Mouse (Mus musculus) forebrain, embryonic 16.5 days (tissue): ENCODE results near the gene Il6st. TPM values are rescaled to one million over a fixed set of nuclear protein-coding genes. Genes with fewer than 3 reads are reported as not detected.
"Not testable (repeated sequence)": the region's sequence is repeated elsewhere in the genome, so short reads cannot be mapped to it uniquely, and the experiment has no call there.

ENCODE experiments used
- ATAC-seq: fragments of 200-750 bp; cut with Nextera tagmentation; 2 replicates; pipeline ENCODE4 v1.8.0; 2017; ENCODE audit warnings: mild to moderate bottlenecking, moderate library complexity
- H3K27ac ChIP-seq: fragments of 300-500 bp; sonication (generic); 2 replicates; pipeline ENCODE4 v1.5.1; 2014; ENCODE audit warnings: low read length, control low read depth
- H3K27me3 ChIP-seq: fragments of 300-500 bp; sonication (generic); replicated peaks from 2 replicates; pipeline ENCODE4 v1.6.1; 2014; ENCODE audit warnings: low read length; ENCODE audit not compliant: control insufficient read depth, insufficient read depth
- H3K36me3 ChIP-seq: fragments of 300-500 bp; sonication (generic); 2 replicates; pipeline ENCODE4 v1.6.1; 2014; ENCODE audit not compliant: control insufficient read depth, insufficient read depth
- H3K4me1 ChIP-seq: fragments of 300-500 bp; sonication (generic); replicated peaks from 2 replicates; pipeline ENCODE4 v1.6.1; 2014; ENCODE audit warnings: low read length; ENCODE audit not compliant: control insufficient read depth, insufficient read depth
- H3K4me2 ChIP-seq: fragments of 300-500 bp; sonication (generic); 2 replicates; pipeline ENCODE4 v1.6.1; 2014; ENCODE audit warnings: mild to moderate bottlenecking, low read length, control low read depth
- H3K4me3 ChIP-seq: fragments of 300-500 bp; sonication (generic); replicated peaks from 2 replicates; pipeline ENCODE4 v1.5.1; 2014; ENCODE audit warnings: mild to moderate bottlenecking, low read length, control low read depth
- H3K9ac ChIP-seq: fragments of 300-500 bp; sonication (generic); replicated peaks from 2 replicates; pipeline ENCODE4 v1.6.1; 2014; ENCODE audit warnings: low read depth, low read length, control low read depth
- H3K9me3 ChIP-seq: fragments of 300-500 bp; sonication (generic); 2 replicates; pipeline ENCODE4 v1.6.1; 2016; ENCODE audit warnings: low read length; ENCODE audit not compliant: control insufficient read depth
- WGBS: fragments of 180-500 bp; shearing (Covaris S2); extraction: QIAGEN DNeasy Blood & Tissue Kit; methylation state at CpG from one replicate; pipeline ENCODE4 v1.1.7; 2014; 5-methylcytosine and 5-hydroxymethylcytosine counted together
- polyA plus RNA-seq: library from polyadenylated mRNA; unstranded; fragments of >200 nt; fragmentation: Nextera tagmentation; extraction: Ambion mirVana; gene quantifications from 2 replicates; pipeline ENCODE4 v1.2.1, GENCODE M21; 2015

Gene Il6st
- polyA plus RNA-seq, 1 experiment from 2014 or later, result 15.0 TPM

DNA sequence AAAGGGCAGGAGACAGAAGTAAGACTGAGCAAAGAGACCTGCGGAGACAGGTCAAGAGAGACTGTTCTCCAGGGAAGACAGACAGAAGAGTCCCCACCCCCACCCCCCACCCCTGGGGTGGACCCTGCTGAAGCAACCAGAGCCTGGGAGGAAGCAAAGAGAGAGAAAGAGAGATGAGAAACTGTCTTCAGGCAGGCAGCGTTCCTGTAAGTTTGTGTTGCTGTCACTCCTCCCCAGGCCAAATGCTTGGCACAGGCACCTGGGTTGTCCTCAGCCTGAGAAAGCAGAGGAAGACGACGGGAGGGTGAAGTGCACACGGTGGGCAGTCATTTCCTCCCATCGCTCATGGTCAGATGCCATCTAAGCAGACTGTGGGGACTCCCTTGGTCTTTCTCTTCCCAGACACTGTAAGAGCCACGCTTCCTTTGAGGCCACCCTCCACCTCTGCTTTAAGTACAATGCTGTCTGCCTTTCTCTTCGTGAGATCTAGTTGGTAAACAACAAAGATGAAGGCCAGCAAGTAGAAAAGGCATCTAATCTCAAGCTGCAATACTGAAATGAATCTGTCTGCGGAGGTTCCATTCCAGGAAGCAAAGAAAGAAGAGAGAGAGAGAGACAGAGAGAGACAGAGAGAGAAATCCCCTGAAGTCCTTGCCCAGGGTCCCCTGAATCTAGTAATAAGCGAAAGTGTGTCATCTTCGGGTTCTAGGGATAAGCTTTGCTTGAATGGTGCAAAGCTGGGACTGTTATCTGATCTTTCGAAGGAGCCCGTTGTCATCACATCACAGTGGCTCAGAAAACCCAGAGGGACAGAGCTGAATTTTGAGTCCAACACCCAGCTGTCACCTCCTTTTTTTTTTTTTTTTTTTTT is 37.4 kb upstream of the Il6st start:
- H3K27ac ChIP-seq, result no peak overlapping the region
- H3K9me3 ChIP-seq, result no peaks in the 10 kb centered on the region
- H3K4me1 ChIP-seq, result no peaks in the 10 kb centered on the region
- H3K36me3 ChIP-seq, result no peaks in the 10 kb centered on the region
- no peak for ATAC-seq
- no peak overlapping the region for H3K4me3 ChIP-seq
- 85% methylated on average over 13 of the region's 13 CpGs for WGBS
- no peak overlapping the region for H3K4me2 ChIP-seq
- H3K9ac ChIP-seq, result no peak overlapping the region
- no peaks in the 10 kb centered on the region for H3K27me3 ChIP-seq

DNA sequence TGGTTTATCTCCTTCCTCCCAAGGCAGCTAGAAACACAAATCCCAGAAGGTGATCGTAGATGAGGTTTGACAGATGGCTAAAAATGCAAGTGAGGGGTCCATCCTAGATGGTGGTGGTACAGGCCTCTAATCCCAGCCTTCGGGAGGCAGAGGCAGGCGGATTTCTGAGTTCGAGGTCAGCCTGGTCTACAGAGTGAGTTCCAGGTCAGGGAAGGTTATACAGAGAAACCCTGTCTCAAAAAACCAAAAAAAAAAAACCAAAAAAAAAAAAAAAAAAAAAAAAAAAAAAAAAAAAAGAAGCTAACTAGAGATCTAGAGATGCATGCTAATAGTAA is 36.8 kb upstream of the Il6st start:
- H3K4me3 ChIP-seq, H3K4me2 ChIP-seq, H3K9ac ChIP-seq, H3K9me3 ChIP-seq, H3K4me1 ChIP-seq, H3K36me3 ChIP-seq, H3K27me3 ChIP-seq, H3K27ac ChIP-seq, ATAC-seq: not testable (repeated sequence)
- 97% methylated on average over 4 of the region's 4 CpGs for WGBS

DNA sequence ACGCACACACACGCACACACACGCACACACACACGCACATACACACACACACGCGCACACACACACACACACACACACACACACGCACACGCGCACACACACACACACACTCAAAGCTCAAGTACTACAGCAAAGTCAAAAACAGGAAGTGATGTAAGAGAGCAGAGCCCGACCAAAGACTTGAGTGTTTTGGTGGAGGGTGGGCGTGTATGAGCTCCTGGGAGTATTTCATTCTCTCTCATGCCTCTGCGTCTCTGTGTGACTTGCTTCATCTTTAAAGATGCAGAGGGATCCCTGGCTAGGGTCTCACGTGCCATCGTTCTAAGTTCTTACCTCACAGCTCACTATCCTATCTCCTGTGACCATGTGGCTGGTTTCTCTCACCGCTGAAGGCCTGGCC is 36.3 kb upstream of the Il6st start:
- no peak overlapping the region for H3K4me2 ChIP-seq
- no peak overlapping the region for H3K9ac ChIP-seq
- H3K27me3 ChIP-seq, result no peaks in the 10 kb centered on the region
- H3K9me3 ChIP-seq, result no peaks in the 10 kb centered on the region
- WGBS, result 92% methylated on average over 14 of the region's 15 CpGs
- no peak for ATAC-seq
- no peaks in the 10 kb centered on the region for H3K4me1 ChIP-seq
- no peak overlapping the region for H3K4me3 ChIP-seq
- no peak overlapping the region for H3K27ac ChIP-seq
- H3K36me3 ChIP-seq, result no peaks in the 10 kb centered on the region

DNA sequence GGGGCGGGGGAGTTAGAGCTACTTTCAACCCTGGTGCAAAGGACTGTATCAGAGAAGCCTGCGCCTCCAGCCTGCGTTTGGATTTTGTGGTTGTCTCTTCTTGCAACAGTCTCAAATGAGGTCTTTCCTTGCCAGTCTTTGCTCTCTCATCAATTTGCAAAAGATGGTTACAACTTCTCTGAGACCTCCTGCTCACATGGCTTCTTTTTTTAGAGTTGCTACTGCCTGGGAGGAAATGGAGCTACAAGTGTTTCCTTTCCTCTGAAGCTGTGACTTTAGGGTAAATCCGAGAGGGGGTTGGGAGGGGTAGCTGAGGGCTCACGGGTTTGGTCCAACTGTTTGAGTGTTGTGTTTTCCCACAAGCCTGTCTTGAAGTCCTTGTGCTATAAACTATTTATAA is 30.6 kb upstream of the Il6st start:
- H3K27me3 ChIP-seq, result no peaks in the 10 kb centered on the region
- H3K27ac ChIP-seq, result no peak overlapping the region
- 82% methylated on average over 5 of the region's 5 CpGs for WGBS
- H3K9ac ChIP-seq, result no peak overlapping the region
- no peaks in the 10 kb centered on the region for H3K4me1 ChIP-seq
- no peak overlapping the region for H3K4me2 ChIP-seq
- no peak for ATAC-seq
- H3K4me3 ChIP-seq, result no peak overlapping the region
- H3K9me3 ChIP-seq, result no peaks in the 10 kb centered on the region
- no peaks in the 10 kb centered on the region for H3K36me3 ChIP-seq

DNA sequence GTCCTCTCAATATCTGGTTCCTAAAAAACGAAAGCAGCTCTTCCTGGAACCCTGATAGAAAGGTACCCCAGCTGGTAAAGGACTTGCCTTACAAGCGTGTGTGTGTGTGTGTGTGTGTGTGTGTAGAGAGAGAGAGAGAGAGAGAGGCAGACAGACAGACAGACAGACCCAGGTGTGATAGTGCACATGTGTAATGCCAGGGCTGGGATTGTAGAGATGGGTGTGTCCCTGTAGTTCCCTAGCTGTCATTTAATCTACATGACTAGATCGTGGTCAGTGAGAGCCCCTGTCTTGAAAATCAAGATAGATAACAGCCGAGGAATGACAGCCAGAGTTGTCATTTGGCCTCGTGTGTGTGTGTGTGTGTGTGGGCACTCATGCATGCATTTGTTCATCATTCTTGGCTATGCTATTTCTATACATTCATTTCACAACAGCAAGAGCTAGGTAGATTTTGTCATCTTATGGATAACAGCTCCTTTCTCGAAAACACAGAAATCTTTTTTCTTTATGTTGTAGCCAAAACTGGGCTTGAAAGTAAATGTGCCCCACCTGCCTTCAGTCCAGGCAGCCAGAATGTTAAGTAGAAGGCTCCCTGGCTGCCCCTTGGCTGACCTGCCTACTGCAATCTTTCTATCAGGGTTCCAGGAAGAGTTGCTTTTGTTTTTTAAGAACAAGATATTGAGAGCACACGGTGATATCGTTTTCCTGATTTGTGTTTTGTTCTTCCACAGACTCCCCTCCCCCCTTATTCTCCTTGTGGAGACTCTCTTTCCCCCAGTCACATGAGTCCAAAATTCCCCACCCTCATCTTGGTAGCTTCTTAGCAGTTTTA is 28.4 kb upstream of the Il6st start:
- Histone ChIP-seq H3K27me3 (no peaks in the 10 kb centered on the region), H3K4me2 (no peak overlapping the region), H3K9ac (no peak overlapping the region), H3K4me1 (peaks cover 4% of the 10 kb centered on the region; the same call in 1 of the 2 replicates), H3K9me3 (no peaks in the 10 kb centered on the region), H3K36me3 (no peaks in the 10 kb centered on the region), H3K4me3 (no peak overlapping the region), H3K27ac (no peak overlapping the region)
- ATAC-seq, result no peak
- 75% methylated on average over 8 of the region's 8 CpGs for WGBS

DNA sequence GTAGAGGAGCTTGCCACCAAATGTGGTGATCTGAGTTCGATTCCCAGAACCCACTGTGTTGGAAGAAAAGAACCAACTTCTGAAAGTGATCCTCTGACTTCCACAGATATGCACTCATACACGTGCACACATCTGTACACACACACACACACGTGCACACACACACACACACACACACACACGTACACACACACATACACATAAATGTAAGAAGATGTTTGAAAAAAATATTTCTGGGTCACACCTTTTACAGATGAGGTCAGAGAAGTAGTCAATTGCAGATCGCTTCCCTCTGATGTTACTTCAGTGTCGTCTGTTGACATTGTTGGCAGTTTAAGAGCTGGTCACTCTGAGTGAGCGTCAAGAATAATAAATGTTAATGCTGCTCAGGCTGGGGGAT is 27.6 kb upstream of the Il6st start:
- WGBS, result 85% methylated on average over 7 of the region's 7 CpGs
- Histone ChIP-seq H3K9me3 (no peaks in the 10 kb centered on the region), H3K36me3 (no peaks in the 10 kb centered on the region), H3K27me3 (no peaks in the 10 kb centered on the region), H3K27ac (no peak overlapping the region), H3K4me2 (no peak overlapping the region), H3K9ac (no peak overlapping the region), H3K4me1 (peaks cover 4% of the 10 kb centered on the region; the same call in 1 of the 2 replicates), H3K4me3 (no peak overlapping the region)
- no peak for ATAC-seq

DNA sequence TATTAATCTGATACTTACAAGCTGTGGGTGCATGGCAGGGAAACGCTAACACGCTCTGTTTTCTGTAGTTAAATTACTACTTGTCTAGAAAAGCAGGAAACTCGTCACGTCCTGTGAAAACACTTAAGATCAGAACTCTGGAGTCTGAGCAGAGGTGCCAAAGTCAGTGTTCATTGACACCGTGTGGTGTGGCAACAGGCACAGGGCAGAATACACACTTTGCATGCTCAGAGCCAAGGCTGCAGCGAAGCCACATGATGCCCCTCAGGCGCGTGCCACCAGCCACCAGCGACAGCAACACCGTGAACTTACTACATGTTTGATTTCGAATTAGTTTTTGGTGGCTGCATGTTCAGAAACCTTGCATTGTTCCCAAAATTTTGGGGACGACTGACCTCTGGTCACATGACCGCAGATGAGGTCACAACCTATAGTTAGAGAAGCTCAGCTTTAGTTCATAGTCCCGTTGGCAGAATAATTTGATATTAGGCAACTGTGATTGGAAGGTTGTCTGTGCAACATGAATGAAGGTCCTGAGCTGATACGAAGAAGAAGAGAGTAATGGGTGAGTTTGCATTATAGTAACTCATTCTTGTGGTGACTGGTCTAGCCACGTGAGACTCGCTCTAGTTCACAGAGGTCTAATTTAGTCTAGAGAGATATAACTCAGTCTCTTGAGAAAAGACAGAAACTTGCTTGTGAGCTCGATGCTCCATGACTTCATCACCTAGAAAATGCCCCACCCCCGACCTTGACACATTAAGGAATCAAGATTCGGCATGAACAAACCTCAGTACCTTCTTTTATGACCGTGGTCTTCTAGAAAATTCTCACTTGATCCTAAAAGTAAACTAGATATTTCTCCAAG is 25.6 kb upstream of the Il6st start:
- Histone ChIP-seq H3K4me2 (no peak overlapping the region), H3K36me3 (no peaks in the 10 kb centered on the region), H3K27me3 (no peaks in the 10 kb centered on the region), H3K9ac (no peak overlapping the region), H3K27ac (no peak overlapping the region), H3K4me3 (no peak overlapping the region), H3K9me3 (no peaks in the 10 kb centered on the region), H3K4me1 (peaks cover 4% of the 10 kb centered on the region; the same call in 1 of the 2 replicates)
- 94% methylated on average over 21 of the region's 21 CpGs for WGBS
- no peak for ATAC-seq

DNA sequence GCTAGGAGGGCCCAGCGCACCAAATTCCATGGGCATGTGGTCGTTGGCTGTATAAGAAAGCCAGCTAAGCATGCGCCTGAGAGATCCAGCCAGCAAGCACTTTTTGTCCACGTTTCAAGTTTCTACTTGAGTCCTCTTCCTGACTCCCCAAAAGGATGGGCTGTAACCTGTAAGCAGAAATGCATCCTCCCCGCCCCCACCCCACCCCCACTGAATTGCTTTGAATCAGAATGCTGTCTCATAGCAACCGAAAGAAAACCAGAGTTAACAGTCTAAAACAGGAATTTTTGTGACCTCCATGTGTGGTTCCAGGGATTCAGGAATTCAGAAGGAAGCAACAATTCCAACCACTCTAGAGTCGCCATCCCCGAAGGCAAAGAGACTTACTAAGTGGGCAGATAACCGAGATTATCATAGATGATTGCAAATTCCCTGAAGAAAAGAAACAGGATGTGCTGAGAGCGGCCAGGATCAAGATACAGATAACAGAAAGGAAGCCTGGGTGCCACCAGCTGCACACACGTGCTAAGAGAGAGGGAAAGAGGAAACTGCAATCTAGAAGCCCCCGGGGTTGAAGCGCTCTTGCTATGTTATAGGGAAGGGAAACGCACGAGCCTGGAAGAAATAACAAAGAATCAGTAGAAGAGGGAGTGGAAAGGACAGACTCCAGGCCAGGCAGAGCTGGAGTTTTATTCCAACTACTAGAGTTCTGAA is 24.6 kb upstream of the Il6st start:
- Histone ChIP-seq H3K4me1 (peaks cover 4% of the 10 kb centered on the region; the same call in 1 of the 2 replicates), H3K27me3 (no peaks in the 10 kb centered on the region), H3K36me3 (no peaks in the 10 kb centered on the region), H3K9me3 (no peaks in the 10 kb centered on the region), H3K4me3 (no peak overlapping the region), H3K27ac (no peak overlapping the region), H3K4me2 (peak overlapping the region; percentile 32), H3K9ac (no peak overlapping the region)
- no peak for ATAC-seq
- WGBS, result 49% methylated on average over 15 of the region's 15 CpGs
